Mouse (Mus musculus) cerebral cortex, adult 2 months (tissue): Measurements from ENCODE around the gene Shroom3.

ENCODE experiments used
- WGBS: fragments of 180-500 bp; shearing (Covaris S2); methylation state at CpG from one replicate; pipeline ENCODE4 v1.1.7; 2018; 5-methylcytosine and 5-hydroxymethylcytosine counted together

Shroom3 gene

DNA sequence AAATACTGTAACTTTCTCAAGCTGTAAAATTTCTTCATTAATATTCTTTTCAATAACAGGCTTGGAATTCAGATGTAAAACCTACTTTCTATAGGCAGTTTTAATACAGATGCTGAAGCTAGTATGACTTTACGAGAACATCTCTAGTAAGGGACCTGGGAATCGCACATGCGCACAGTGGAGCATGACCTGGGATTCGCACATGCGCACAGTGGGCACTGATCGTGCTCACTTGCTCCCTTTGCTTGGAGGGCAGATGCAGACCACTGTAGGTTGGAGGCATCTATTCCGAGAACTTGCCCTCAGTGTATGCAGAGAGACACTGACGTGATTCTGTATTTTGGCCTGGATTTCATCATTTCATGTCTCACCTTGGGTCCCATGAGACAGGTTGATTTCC, 212.6 kb downstream of the Shroom3 start:
- 97% methylated on average over 8 of the region's 8 CpGs for WGBS

DNA sequence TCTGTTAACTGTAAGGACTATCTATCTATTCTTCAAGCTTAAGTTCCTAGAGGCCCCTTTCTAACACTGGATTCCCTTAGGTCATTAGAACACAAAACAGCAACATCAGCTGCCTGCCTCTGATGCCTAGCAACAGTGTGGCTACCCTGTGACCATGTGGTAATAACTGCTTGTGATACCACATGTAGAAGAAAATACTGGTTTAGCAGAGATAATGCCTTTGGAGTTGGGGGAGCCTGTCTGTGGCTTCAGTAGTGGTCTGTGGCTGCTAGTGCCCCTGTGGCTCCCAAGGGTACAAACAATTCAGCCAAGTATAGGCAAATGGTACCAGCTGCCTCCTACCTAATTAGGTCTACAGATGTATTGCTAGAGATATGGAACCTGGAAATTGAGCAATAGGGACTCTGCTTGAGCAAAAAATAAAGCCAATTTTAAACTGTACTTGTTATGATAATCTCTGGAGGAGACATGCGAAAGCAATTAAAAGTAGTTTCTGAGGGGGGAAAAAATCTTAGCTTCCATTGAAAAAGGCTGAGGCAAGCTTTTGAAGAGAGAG, 213.6 kb downstream of the Shroom3 start:
- WGBS = 60% methylated on average over 1 of the region's 1 CpGs

DNA sequence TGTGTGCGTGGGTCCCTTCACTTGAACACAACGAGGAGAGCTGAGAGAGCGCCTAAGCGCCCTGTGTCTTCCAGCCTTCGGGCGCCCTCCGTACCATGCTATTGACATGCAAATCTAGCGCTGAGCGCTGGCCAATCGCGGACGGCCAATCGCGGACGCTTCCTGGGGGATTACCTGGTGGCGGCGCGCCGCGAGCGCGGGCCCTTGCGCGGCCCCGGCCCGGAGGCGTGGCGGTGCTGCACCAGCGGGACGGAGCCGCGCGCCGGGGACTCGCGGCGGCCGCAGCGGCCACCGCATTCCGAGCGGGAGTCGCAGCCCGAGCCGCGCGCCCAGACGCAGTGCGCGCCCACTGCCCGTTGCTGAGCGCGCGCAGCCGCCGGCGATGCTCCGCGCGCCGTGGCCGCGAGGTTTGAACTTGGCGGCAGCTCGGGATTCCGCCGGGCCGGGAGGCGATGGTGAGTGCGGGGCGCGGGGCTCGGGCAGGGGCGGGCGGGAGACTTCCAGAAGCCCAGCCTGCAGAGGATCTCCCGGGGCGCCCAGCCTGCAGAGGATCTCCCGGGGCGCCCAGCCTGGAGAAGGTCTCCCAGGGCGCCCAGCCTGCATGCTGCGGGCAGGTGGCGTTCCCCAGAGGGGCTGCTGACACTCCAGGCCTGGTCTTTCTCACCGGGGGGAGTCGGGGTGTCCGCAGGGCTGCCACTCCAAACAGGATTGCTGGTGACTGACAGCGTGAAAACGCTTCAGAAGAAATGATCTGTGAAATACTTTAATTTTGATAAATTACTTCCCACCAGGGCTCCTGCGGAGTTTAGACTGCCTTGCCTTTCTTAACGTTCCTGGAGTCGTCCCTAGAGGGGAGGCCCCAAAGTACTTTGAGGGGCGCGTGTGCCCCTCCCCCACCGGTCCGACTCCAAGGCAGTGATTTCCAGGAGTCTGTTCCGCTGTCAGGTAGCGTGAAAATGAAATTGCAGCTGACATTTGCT, 214.8 kb downstream of the Shroom3 start:
- WGBS = 1% methylated on average over 96 of the region's 96 CpGs

DNA sequence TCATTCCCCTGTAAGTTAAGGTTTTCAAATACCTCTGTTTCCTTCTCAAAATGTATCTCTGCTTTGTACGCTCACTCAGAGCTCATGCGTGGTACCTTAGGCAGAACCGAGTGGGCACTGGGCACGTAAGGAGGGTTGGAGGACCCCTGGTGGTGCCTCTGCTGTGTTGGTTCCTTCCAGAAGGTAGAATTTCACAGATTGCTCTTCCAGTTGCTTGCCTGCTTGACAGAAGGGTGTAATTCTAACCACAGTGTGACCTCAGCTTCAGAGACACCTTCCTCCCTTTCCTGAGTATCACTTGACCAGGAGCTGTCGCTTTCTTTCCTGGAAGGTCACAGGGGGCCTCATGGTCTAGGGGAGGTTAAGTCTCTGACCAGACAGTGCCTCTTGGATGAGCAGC, 217.2 kb downstream of the Shroom3 start:
- WGBS = 88% methylated on average over 5 of the region's 5 CpGs

DNA sequence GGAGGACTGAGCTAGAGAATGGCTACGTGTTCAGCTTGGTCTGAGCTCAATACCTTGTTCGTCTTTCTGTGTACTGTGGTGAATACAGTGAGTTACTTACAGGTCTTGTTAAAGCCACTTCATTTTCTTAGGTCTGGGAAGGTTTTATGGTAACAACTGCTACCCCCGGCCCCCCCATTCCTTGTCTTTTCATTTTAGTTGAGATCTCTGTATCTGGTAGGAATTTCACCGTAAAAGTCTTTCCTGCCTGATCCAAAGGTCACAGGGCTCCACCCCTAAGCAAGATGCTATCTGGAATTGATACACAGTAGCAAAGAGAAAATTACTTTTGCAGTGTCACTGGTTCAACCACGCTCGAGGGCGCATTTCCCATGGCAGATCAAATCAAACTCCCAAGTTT, 218.6 kb downstream of the Shroom3 start:
- WGBS = 86% methylated on average over 7 of the region's 7 CpGs

DNA sequence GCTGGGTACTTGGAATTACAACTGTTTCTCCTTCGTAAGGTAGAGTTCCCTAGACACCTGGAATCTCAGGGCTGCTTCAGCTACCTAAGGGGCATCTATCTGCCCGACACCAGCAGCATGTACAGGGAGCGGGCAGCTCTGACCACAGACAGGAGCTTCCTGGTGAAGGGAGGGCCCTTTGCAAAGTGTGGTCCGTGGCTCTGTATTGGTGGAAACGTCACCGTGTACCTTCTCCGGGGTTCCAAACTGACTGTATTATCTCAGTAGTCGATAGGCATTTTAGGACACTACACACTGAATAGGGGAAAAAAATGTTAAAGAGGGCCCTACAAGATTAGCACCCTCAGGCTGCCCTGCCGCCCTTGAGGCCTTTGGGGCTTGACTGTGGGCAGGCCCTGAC, 221.9 kb downstream of the Shroom3 start:
- WGBS = 62% methylated on average over 9 of the region's 9 CpGs

DNA sequence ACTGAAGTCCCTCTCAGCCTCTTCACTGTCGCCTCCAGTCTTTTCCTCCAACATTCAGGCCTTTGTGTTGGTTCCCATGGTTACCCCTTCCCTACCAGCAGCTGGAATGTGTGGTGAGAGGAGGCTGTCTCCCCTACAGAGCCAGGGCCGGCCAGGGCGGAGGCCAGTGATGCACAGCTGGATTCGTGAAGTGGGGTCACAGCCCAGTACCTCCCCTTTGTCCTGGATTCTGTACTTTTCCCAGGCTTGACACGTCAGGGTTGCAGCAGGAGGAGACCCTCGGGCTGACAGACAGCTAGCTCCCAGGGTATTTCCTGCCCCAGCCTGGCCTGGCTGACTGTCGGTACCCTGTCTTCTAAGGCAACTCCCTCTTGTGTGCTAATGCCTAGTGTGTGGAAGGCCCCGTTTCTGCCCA, 222.4 kb downstream of the Shroom3 start:
- 27% methylated on average over 8 of the region's 8 CpGs for WGBS

DNA sequence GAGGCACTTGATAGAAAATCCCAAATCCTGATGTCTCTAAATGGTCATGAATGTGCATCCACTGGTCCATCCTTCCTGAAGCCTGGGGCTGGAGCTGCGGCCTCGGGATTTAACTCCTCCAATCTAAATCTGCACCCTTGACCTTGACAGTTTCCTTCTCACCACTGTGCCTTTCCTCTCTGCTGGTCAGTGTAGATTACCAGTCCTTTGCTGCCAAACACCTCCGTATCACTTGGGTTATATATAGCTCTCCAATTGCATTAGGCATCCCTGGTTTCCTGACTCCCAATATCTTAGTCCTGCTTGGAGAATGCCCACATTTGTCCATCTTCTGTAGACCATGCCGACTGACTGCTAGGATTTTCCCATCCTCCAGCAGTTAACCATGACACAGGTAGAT, 225.0 kb downstream of the Shroom3 start:
- WGBS = 88% methylated on average over 4 of the region's 4 CpGs

DNA sequence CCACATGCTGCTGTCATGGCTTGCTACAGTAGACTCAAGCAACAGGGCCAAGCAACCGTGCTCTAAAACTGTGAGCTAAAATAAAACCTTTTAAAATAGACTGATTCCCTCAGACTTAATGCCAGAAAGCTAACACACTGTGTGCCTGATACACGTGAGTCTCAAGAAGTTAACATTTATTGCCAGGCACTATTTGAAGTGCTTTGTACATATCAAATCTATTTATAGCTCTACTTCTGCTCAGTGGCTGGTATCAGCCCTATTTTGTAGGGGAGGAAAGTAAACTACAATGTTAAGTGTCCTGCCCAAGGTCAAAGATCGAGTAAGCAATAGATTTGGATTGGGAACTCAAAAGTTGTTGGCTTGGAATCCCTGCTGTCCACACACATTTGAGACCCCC, 227.6 kb downstream of the Shroom3 start:
- WGBS = 69% methylated on average over 3 of the region's 3 CpGs

DNA sequence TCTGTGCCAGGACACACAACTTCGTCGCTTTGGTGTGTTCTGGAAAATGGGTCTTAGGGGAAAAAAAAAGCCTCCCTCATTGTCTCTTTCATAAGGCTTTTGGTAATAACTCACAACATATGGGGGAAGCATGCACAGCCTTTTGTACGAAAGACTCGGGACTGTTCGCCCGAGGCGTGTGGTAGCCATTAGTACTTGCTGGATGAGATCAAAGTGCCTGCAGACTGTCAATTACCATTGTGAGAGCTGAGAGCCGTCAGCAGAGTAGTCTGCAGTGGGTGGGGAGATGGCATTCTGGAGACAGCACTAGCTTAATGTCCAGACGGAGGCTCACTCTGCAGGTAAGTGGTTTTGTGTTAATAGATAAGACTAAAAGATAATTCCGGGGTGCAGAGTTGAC, 232.2 kb downstream of the Shroom3 start:
- WGBS = 85% methylated on average over 10 of the region's 10 CpGs

DNA sequence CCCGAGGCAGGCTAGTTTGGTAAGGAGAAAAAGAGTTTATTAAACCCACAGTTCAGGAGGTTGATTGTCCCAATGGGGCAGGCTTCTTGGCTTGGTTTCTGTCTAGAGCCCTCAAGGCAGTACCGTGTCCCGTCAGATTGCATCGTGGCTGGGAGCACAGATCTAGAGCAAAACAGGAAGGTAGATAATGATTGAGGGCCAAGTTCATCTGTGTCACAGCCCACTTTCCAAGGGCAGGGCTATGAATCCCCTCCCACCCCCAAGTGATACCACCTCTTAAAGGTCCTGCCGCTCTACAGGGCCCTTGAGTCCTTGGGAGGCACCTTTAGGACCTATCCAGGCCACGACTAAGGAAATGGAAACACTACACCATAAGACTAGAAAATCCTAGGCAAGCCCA, 234.5 kb downstream of the Shroom3 start:
- 90% methylated on average over 6 of the region's 6 CpGs for WGBS

DNA sequence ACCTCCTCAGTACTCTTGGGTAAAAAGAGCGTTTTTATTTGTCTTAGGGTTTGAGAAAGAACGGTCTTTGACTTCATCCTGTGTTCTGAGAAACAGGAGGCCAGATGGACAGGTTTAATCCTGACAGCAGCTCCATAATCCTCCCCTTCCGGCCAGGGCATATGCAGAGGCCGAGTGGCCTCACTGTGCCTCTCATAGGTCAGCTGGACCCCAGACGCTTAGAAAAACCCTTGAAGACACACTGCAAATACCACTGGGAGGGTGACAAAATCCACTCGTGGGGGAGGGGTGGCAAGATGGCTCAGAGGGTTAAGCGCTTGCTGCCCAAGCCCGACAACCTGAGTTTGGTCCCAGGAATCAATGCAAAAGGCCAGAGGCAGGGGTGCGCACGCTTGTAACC, 234.9 kb downstream of the Shroom3 start:
- whole genome bisulfite sequencing = 83% methylated on average over 10 of the region's 10 CpGs

DNA sequence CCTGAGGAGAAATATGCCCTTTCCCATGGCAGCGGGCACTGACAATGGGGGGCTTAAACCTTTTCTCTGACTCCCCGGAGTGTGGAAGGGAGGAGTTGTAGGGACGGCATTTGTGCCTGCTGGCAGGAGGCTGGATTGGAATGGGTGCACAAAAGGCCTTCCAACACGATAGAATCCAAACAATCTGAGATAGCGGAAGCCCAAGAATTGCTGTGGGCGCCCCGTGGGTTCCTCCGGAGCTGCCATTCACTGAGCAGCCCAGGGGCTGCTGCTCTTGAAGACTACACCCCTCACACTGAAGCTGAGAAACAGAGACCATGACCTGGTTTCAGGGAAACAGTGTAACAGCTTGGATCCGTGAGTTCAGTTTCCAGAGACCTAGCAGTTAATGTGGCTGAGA, 235.6 kb downstream of the Shroom3 start:
- WGBS = 54% methylated on average over 9 of the region's 9 CpGs

DNA sequence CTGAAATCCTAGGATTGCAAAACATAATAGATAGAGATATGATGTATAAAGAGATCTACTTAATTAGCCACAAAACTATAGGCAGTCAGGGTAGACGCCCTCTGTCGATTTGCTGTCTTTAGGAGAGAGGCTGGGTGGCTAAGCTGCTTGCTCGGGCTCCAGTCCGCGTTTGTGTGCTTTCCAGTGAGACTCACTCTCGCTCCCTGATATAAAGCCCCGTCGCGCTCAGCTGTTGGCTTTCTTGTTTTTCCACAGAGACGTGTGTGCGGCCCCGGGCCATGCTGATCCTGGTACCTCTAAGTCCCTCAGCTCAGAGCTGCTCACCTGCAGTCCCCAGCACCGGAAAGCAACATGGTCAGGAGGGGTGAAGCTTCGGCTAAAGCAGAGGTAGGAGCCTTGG, 236.2 kb downstream of the Shroom3 start:
- 79% methylated on average over 14 of the region's 14 CpGs for WGBS

DNA sequence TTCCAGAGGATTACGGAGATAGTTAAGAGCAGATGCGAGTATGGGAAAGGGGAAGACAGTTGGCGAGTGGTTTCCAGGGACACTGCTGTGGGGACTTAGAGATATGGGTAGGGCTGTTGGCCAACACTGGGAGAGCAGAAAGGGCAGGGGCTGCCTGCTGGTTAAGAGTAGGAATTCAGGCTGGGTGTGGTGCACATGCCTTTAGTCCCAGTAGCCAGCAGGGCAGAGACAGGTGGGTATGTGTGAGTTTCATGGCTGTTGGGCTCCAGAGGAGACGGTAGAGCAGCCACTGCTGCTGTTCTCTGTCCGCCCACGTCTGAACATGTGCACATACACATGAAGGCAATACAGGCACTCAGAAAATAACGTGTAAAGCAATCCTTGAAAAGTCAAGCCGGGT, 237.7 kb downstream of the Shroom3 start:
- 88% methylated on average over 8 of the region's 8 CpGs for WGBS

DNA sequence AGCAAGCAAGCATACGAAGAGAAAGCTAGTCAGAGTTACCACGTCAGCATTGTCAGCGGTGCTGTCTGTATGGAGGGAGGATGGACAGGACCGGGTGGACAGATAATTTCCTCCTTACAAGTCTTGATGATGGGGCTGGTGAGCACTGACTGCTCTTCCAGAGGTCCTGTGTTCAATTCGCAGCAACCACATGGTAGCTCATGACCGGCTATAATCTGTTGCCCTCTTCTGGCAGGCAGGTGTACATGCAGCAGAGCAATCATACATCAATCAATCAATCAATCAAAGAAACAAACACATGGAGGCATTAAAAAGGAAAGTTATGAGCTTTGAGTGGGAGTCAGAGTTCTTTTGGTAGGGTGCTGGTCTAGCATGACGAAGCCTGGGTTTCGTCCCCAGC, 238.5 kb downstream of the Shroom3 start:
- WGBS = 90% methylated on average over 8 of the region's 8 CpGs

DNA sequence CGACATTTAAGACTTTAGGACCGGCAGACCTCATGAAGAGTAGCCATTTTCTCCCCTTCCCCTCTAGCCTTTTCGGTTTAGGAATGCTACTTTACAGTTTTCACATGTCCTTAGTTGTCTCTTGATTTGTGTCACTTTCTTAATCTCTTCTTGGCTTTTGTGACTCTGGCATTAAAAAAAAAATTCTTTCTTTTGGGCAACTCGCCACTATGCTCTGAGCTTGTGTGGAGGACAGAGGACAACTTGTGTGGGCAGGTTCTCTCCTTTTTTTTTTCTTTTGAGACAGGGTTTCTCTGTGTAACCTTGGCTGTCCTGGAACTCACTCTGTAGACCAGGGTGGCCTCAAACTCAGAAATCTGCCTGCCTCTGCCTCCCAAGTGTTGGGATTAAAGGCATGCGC, 239.7 kb downstream of the Shroom3 start:
- 96% methylated on average over 5 of the region's 5 CpGs for WGBS

DNA sequence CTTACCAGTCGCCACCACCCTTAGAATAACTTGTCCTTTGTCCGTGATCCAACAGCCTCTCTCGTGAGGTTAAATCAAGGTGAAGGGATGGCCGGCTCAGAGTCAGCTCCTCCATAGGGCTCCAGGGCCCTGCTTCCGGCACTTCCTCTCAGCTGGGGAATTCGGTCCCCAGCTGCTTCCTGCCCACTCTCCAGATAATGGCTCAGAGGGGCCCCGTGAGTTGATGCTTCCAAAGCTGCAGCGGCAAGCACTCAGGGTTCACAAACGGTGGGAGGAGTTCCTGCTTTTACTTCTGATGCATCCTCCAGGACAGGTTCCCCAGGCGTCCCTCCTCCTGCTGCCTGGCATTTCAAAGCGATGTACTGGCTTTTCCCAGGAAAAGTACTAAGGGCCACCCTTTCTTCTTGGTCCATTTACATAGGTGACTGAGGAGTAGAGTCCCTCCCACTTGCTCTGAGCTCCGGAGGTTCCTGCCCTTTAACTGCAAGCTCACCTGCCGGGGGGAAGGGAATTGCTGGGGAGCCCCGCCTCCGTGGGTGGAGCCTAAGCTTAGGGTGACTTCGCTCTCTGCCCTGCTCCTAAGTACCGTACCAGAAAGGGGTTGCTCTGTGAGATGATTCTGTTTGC, 241.7 kb downstream of the Shroom3 start:
- WGBS = 52% methylated on average over 17 of the region's 17 CpGs

DNA sequence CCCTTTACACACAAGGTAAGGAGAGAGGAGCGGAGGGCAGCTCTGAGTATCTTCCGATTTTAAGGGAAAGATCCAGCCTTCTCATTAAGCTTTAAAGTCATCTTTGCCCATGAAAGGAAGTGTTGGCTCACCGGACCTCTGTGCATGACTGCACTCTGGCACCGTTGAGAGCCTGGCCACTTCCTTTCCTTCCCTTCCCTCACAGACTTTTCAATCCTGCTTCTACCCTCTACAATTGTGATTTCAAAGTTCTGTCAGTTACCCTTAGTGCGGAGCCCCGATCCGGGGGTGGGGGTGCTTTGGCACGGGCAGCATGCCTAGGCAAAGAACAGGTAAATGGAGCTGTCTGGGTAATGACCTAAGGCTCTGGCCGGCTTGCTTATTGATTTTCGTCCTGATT, 244.4 kb downstream of the Shroom3 start:
- 78% methylated on average over 10 of the region's 10 CpGs for WGBS

DNA sequence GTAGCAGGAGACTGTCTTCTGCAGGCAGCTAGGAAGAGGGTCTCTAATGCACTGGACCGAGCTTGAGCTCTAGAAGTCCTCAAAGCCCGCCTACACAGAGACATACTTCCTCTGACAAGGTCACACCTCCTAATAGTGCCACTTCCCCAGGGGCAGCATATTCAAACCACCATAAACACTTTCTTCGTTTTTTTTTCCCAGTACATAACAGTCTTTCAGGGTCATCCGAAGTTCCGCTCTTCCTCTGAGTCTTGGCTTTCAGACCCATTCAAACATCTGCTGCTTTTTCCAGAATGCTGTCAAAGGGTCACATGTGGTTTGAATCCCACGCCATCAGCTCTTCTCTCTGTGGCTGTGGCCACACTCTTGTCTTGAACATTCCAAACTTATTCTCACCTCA, 247.3 kb downstream of the Shroom3 start:
- 85% methylated on average over 6 of the region's 6 CpGs for WGBS

DNA sequence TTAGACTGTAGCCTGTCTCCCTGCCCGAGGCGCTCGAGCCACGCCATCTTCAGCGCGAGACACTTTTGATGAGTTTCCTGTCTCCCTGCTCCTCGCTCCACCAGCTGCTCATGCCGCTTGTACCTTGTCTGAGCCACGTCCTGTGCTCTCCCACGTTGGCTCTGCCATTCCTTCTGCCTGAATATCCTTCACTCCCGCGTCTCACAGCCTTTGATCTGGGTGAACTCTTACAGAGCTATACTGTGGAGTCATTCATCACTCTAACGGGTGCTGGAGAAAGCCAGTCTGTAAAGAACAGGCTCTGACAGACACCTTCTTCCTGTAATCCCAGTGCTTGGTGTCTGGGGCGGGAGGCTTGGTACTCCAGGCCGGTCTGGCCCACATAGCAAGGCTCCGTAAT, 248.1 kb downstream of the Shroom3 start:
- WGBS = 87% methylated on average over 16 of the region's 16 CpGs

DNA sequence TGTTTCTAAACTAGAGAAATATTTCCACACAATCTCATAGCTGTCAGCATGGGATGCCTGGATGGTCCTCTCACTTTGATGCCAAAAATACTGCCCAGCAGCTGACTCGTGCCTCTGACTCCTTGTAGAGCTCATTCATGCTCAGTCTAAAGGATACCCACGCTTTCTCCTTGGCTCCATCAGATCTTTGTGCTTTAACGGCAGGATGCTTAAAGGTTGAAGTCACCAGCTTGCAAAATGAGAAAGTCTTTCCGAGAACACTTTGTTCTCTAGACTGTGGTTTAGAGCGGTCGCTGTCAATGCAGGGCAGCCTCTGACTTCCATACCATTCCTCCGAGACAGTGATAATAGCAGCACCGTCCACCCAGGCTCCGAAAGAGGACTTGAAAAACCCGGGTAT, 249.8 kb downstream of the Shroom3 start:
- WGBS = 62% methylated on average over 10 of the region's 10 CpGs
